Comparison of ENCODE assay signal across 8 mouse cellular contexts in genomic region chr11:119603527-119603905, GRCm38 (mm10). TPM values are rescaled to one million over a fixed set of nuclear protein-coding genes. Genes with fewer than 3 reads are reported as not detected.
A peak's percentile ranks its signal among the peaks of the same experiment; 100 is the strongest.
DNase-seq lines count a peak whose midpoint lies in the region; ATAC-seq lines count a peak whose summit lies in the region.

No protein-coding gene starts in this region.

- peak overlapping the region; percentile 93 for H3K4me2 ChIP-seq in lung, embryonic 16.5 days (ENCODE audit: low read depth, low read length)
- peak overlapping the region; percentile 87 for H3K4me2 ChIP-seq in forebrain, embryonic 15.5 days (replicated peaks)
- peak overlapping the region; percentile 90 for H3K4me2 ChIP-seq in liver, embryonic 15.5 days

- WGBS in lung, embryonic 16.5 days = 1% methylated on average over 29 of the region's 30 CpGs
- under 1% methylated on average over 30 of the region's 30 CpGs for WGBS in forebrain, embryonic 15.5 days
- WGBS in liver, embryonic 15.5 days (ENCODE audit: insufficient replicate concordance) = 0% methylated on average over 30 of the region's 30 CpGs

- no peaks in the 10 kb centered on the region for H3K9me3 ChIP-seq in lung, embryonic 16.5 days (ENCODE audit: control insufficient read depth, low read length)
- H3K9me3 ChIP-seq in forebrain, embryonic 15.5 days = no peaks in the 10 kb centered on the region
- H3K9me3 ChIP-seq in liver, embryonic 15.5 days (replicated peaks) = no peaks in the 10 kb centered on the region

- no peak for ATAC-seq in lung, embryonic 16.5 days (ENCODE audit: low read depth)
- no peak for ATAC-seq in forebrain, embryonic 15.5 days (replicated peaks)
- ATAC-seq in liver, embryonic 15.5 days (ENCODE audit: insufficient read depth) = no peak

- H3K4me1 ChIP-seq in lung, embryonic 16.5 days (replicated peaks; ENCODE audit: control insufficient read depth, insufficient read depth, low read length) = peaks cover 10% of the 10 kb centered on the region
- peaks cover 12% of the 10 kb centered on the region for H3K4me1 ChIP-seq in forebrain, embryonic 15.5 days
- peaks cover 22% of the 10 kb centered on the region for H3K4me1 ChIP-seq in liver, embryonic 15.5 days (replicated peaks)

- H3K27me3 ChIP-seq in lung, embryonic 16.5 days (ENCODE audit: control insufficient read depth, insufficient read depth, low read depth, low read length) = no peaks in the 10 kb centered on the region
- H3K27me3 ChIP-seq in forebrain, embryonic 15.5 days = no peaks in the 10 kb centered on the region
- no peaks in the 10 kb centered on the region for H3K27me3 ChIP-seq in liver, embryonic 15.5 days

- peak overlapping the region; percentile 83 for H3K27ac ChIP-seq in lung, embryonic 16.5 days (ENCODE audit: low read length)
- peak overlapping the region; percentile 85 for H3K27ac ChIP-seq in forebrain, embryonic 15.5 days (replicated peaks)
- peak overlapping the region; percentile 73 for H3K27ac ChIP-seq in liver, embryonic 15.5 days (replicated peaks)

- intact Hi-C loops in gastrocnemius, postnatal 14 days (cut with DNase I; ENCODE audit: low total_unique reads) = no loop called here

- H3K4me3 ChIP-seq in lung, embryonic 16.5 days (ENCODE audit: low read length) = peak overlapping the region; percentile 99
- H3K4me3 ChIP-seq in forebrain, embryonic 15.5 days = peak overlapping the region; percentile 93
- peak overlapping the region; percentile 99 for H3K4me3 ChIP-seq in liver, embryonic 15.5 days (replicated peaks)

- peak overlapping the region; percentile 99 for H3K9ac ChIP-seq in lung, embryonic 16.5 days (ENCODE audit: low read length)
- peak overlapping the region; percentile 92 for H3K9ac ChIP-seq in forebrain, embryonic 15.5 days (replicated peaks)
- peak overlapping the region; percentile 91 for H3K9ac ChIP-seq in liver, embryonic 15.5 days

- H3K36me3 ChIP-seq in lung, embryonic 16.5 days (ENCODE audit: control insufficient read depth, insufficient read depth, low read length) = peaks cover 2% of the 10 kb centered on the region; the same call in 1 of the 2 replicates
- H3K36me3 ChIP-seq in forebrain, embryonic 15.5 days = no peaks in the 10 kb centered on the region
- H3K36me3 ChIP-seq in liver, embryonic 15.5 days (replicated peaks) = peaks cover 6% of the 10 kb centered on the region

- DNase-seq in adrenal gland, adult 18-20 months (ENCODE audit: low spot score in 2 of 2) = peak; percentile 32 to 34
- no peak for DNase-seq in adrenal gland, postnatal 4 days (ENCODE audit: low spot score in 2 of 2)
- DNase-seq in lung, postnatal 4 days = no peak
- DNase-seq in gastrocnemius, postnatal 14 days = no peak
- DNase-seq in urinary bladder, postnatal 10 days (ENCODE audit: low spot score) = no peak

RNA-seq across cellular contexts. Expression of gene Rptor, which starts 0.8 kb away (rescaled TPM):
- total RNA-seq in adrenal gland, adult 18-20 months (2021) = 10 to 100 TPM; 44.4 to 50.2 TPM
- 10 to 100 TPM; 53.1 to 56.7 TPM for total RNA-seq in adrenal gland, postnatal 4 days (2021)
- 7.1 TPM in 2 replicates for polyA plus RNA-seq in lung, embryonic 16.5 days (2015; fragmentation: Nextera tagmentation; extraction: Ambion mirVana)
- 12.0 and 13.3 TPM in 2 replicates for polyA plus RNA-seq in forebrain, embryonic 15.5 days (2015; fragmentation: Nextera tagmentation; extraction: Ambion mirVana)
- 4.9 and 5.9 TPM in 2 replicates for polyA plus RNA-seq in liver, embryonic 15.5 days (2015; fragmentation: Nextera tagmentation; extraction: Ambion mirVana)
- 10 to 100 TPM; 25.7 to 26.9 TPM for total RNA-seq in gastrocnemius, postnatal 14 days (2021)

RNA-seq across cellular contexts. Expression of gene Nptx1, which starts 56.0 kb away (rescaled TPM):
- total RNA-seq in adrenal gland, adult 18-20 months (2021) = 1 to 10 TPM; 2.7 to 4.6 TPM
- 1 to 10 TPM; 6.0 to 6.2 TPM for total RNA-seq in adrenal gland, postnatal 4 days (2021)
- polyA plus RNA-seq in lung, embryonic 16.5 days (2015; fragmentation: Nextera tagmentation; extraction: Ambion mirVana) = 1.0 and 1.2 TPM in 2 replicates
- 9.0 and 10.2 TPM in 2 replicates for polyA plus RNA-seq in forebrain, embryonic 15.5 days (2015; fragmentation: Nextera tagmentation; extraction: Ambion mirVana)
- 0.05 TPM in 1 of 2 replicates, not detected in the other for polyA plus RNA-seq in liver, embryonic 15.5 days (2015; fragmentation: Nextera tagmentation; extraction: Ambion mirVana)
- total RNA-seq in gastrocnemius, postnatal 14 days (2021) = under 1 TPM; 0.35 to 0.40 TPM

Comparison
In these comparisons a context has a peak if more than half of its experiments do, and no peak if none do; other contexts are left out.
1. DNase-seq: peak in adrenal gland, adult 18-20 months (2 of 2); none in adrenal gland, postnatal 4 days (0 of 2), lung, postnatal 4 days (0 of 2), gastrocnemius, postnatal 14 days (single experiment) and urinary bladder, postnatal 10 days (single experiment).
2. Peak in every context shown above with its lines, with median percentiles within 50 percentile points of each other: H3K27ac ChIP-seq, H3K4me2 ChIP-seq, H3K4me3 ChIP-seq and H3K9ac ChIP-seq.